Mouse (Mus musculus) intestine, embryonic 14.5 days (tissue): ENCODE measurements around the gene Nbl1. TPM values are rescaled to one million over a fixed set of nuclear protein-coding genes. Genes with fewer than 3 reads are reported as not detected.

Source experiments
- ATAC-seq: fragments of 200-750 bp; cut with Nextera tagmentation; replicated peaks from 2 replicates; pipeline ENCODE4 v1.8.0; 2017; ENCODE audit warnings: low read depth, moderate number of reproducible peaks, moderate TSS enrichment, moderate library complexity; ENCODE audit not compliant: low FRiP score, low TSS enrichment
- DNase-seq: peaks from one replicate; pipeline ENCODE4 v3.0.0-alpha.2; 2018; ENCODE audit warnings: low spot score
- H3K27ac ChIP-seq: fragments of 300-500 bp; sonication (generic); 2 replicates; pipeline ENCODE4 v1.5.1; 2014; ENCODE audit warnings: low read depth, mild to moderate bottlenecking, control low read depth
- H3K27me3 ChIP-seq: fragments of 300-500 bp; sonication (generic); replicated peaks from 2 replicates; pipeline ENCODE4 v1.6.1; 2014; ENCODE audit warnings: low read length, control low read depth; ENCODE audit not compliant: control insufficient read depth, insufficient read depth
- H3K36me3 ChIP-seq: fragments of 300-500 bp; sonication (generic); 2 replicates; pipeline ENCODE4 v1.6.1; 2014; ENCODE audit warnings: low read length, control low read depth; ENCODE audit not compliant: control insufficient read depth, insufficient read depth
- H3K4me1 ChIP-seq: fragments of 300-500 bp; sonication (generic); replicated peaks from 2 replicates; pipeline ENCODE4 v1.6.1; 2014; ENCODE audit warnings: low read length, control low read depth, mixed read lengths; ENCODE audit not compliant: control insufficient read depth, insufficient read depth
- H3K4me2 ChIP-seq: fragments of 300-500 bp; sonication (generic); 2 replicates; pipeline ENCODE4 v1.6.1; 2014; ENCODE audit warnings: low read length
- H3K4me3 ChIP-seq: fragments of 300-500 bp; sonication (generic); 2 replicates; pipeline ENCODE4 v1.5.1; 2014; ENCODE audit warnings: low read depth, low read length, control low read depth, mixed read lengths
- H3K9ac ChIP-seq: fragments of 300-500 bp; sonication (generic); 2 replicates; pipeline ENCODE4 v1.6.1; 2014; ENCODE audit warnings: mild to moderate bottlenecking, low read length
- H3K9me3 ChIP-seq: fragments of 300-500 bp; sonication (generic); 2 replicates; pipeline ENCODE4 v1.6.1; 2016; ENCODE audit warnings: low read length, control low read depth; ENCODE audit not compliant: control insufficient read depth
- WGBS: fragments of 180-500 bp; shearing (Covaris S2); extraction: QIAGEN DNeasy Blood & Tissue Kit; methylation state at CpG from one replicate; pipeline ENCODE4 v1.1.7; 2014; 5-methylcytosine and 5-hydroxymethylcytosine counted together
- polyA plus RNA-seq: library from polyadenylated mRNA; unstranded; fragments of >200 nt; fragmentation: Nextera tagmentation; extraction: Ambion mirVana; gene quantifications from 2 replicates; pipeline ENCODE4 v1.2.1, GENCODE M21; 2014

The Nbl1 gene
- polyA plus RNA-seq, 1 experiment from 2014 or later: 55.5 TPM

- H3K36me3 ChIP-seq: no peaks in the 10 kb centered on the region
- no peak overlapping the region for H3K9ac ChIP-seq
- no peak overlapping the region for H3K4me3 ChIP-seq
- DNase-seq: no peak
- H3K9me3 ChIP-seq: no peaks in the 10 kb centered on the region
- peaks cover 4% of the 10 kb centered on the region; the same call in 1 of the 2 replicates for H3K4me1 ChIP-seq
- no peaks in the 10 kb centered on the region for H3K27me3 ChIP-seq
- no peak overlapping the region for H3K4me2 ChIP-seq
- 66% methylated on average over 17 of the region's 17 CpGs for WGBS
- no peak for ATAC-seq
- no peak overlapping the region for H3K27ac ChIP-seq
These were observed 54.8 kb downstream of the Nbl1 start for GRCm38 (mm10) chr4:139037795-139038607.

- no peak overlapping the region for H3K9ac ChIP-seq
- no peak overlapping the region for H3K4me3 ChIP-seq
- no peaks in the 10 kb centered on the region for H3K9me3 ChIP-seq
- H3K36me3 ChIP-seq: no peaks in the 10 kb centered on the region
- ATAC-seq (no peak), DNase-seq (no peak)
- 97% methylated on average over 3 of the region's 3 CpGs for WGBS
- no peak overlapping the region for H3K27ac ChIP-seq
- H3K4me1 ChIP-seq: peaks cover 4% of the 10 kb centered on the region; the same call in 1 of the 2 replicates
- no peaks in the 10 kb centered on the region for H3K27me3 ChIP-seq
- H3K4me2 ChIP-seq: no peak overlapping the region
These were observed 57.0 kb downstream of the Nbl1 start for GRCm38 (mm10) chr4:139035799-139036198.

DNA sequence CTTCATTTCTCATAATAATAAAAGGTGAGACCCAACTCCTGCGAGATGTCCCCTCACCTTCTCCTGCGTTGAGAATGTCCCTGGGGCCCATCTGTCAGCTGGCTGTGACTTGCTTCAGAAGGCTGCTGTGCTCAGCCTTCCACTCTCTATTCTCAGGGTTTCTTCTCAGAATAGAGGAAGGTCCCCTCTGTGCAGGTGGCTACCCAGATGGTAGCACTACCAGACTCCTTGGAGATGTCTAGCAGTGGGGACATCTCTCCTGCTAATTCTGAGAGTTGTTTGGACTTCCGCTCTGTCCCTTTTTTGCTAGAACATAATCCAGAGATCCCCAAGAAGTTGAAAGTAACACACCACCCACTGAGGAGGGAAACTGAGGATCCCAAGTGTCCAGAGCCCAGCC is 57.9 kb downstream of the Nbl1 start:
- DNase-seq: no peak
- Histone ChIP-seq H3K27me3 (no peaks in the 10 kb centered on the region), H3K36me3 (no peaks in the 10 kb centered on the region), H3K4me2 (no peak overlapping the region), H3K4me1 (peaks cover 4% of the 10 kb centered on the region; the same call in 1 of the 2 replicates), H3K9ac (no peak overlapping the region), H3K27ac (no peak overlapping the region), H3K4me3 (no peak overlapping the region), H3K9me3 (no peaks in the 10 kb centered on the region)
- ATAC-seq: no peak
- whole genome bisulfite sequencing: 90% methylated on average over 3 of the region's 3 CpGs

- DNase-seq: no peak
These were observed 58.3 kb downstream of the Nbl1 start for GRCm38 (mm10) chr4:139034540-139034939.

DNA sequence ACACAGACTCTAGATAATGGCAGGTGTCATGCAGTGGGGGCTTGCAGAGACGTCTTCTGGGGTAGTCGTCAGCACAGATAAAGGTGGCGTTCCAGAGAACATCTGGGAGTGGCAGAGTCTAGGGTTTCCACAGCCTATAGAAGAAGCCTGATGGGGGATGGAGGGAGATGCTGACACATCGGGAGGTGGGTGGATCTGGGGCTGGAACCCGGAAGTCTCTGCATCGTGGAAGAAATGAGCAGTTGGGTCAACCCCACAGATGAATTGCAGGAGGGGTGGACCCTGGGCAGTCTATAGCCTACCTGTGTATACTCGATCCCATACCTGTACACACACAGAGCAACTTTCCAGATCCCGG is 58.8 kb downstream of the Nbl1 start:
- Histone ChIP-seq H3K4me3 (no peak overlapping the region), H3K4me1 (peaks cover 4% of the 10 kb centered on the region; the same call in 1 of the 2 replicates), H3K9ac (no peak overlapping the region), H3K36me3 (no peaks in the 10 kb centered on the region), H3K4me2 (no peak overlapping the region), H3K27me3 (no peaks in the 10 kb centered on the region), H3K27ac (no peak overlapping the region), H3K9me3 (no peaks in the 10 kb centered on the region)
- WGBS: 76% methylated on average over 8 of the region's 8 CpGs
- DNase-seq (no peak), ATAC-seq (no peak)

More at GRCm38 (mm10) chr4:139034540-139034939, 58.3 kb downstream of the Nbl1 start:
- Histone ChIP-seq H3K27me3 (no peaks in the 10 kb centered on the region), H3K9ac (no peak overlapping the region), H3K27ac (no peak overlapping the region), H3K9me3 (no peaks in the 10 kb centered on the region), H3K4me3 (no peak overlapping the region), H3K4me2 (no peak overlapping the region), H3K36me3 (no peaks in the 10 kb centered on the region), H3K4me1 (peaks cover 4% of the 10 kb centered on the region; the same call in 1 of the 2 replicates)
- no peak for ATAC-seq
- 51% methylated on average over 4 of the region's 4 CpGs for WGBS

- Histone ChIP-seq H3K4me3 (no peak overlapping the region), H3K9me3 (no peaks in the 10 kb centered on the region), H3K4me2 (no peak overlapping the region), H3K36me3 (no peaks in the 10 kb centered on the region), H3K27me3 (no peaks in the 10 kb centered on the region), H3K4me1 (peaks cover 4% of the 10 kb centered on the region; the same call in 1 of the 2 replicates), H3K9ac (no peak overlapping the region), H3K27ac (no peak overlapping the region)
- no peak for DNase-seq
- 86% methylated on average over 11 of the region's 11 CpGs for WGBS
- no peak for ATAC-seq
These were observed 59.4 kb downstream of the Nbl1 start for GRCm38 (mm10) chr4:139033263-139034009.

DNA sequence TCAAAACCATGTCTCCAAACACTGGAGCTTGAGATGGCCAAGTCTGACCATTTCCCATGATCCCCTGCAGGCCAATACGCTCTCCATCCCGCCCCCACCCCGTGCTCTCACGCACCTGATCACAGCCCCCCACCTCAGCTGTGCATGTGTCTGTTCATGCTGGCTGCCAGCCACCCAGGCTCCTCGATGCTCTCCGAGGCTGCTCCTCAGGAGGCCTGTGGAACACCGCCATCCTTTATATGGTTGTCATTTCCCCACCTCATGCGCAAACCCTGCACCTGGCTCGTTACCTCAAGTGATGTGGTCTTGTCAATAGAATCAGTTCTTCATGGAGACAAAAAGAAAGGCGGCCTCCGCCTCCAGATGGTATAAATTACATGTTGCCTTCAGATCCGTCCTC is 60.3 kb downstream of the Nbl1 start:
- Histone ChIP-seq H3K9me3 (no peaks in the 10 kb centered on the region), H3K9ac (no peak overlapping the region), H3K4me2 (no peak overlapping the region), H3K27me3 (no peaks in the 10 kb centered on the region), H3K27ac (no peak overlapping the region), H3K36me3 (no peaks in the 10 kb centered on the region), H3K4me1 (no peaks in the 10 kb centered on the region), H3K4me3 (no peak overlapping the region)
- DNase-seq (no peak), ATAC-seq (no peak)
- 82% methylated on average over 12 of the region's 12 CpGs for WGBS
